Mouse (Mus musculus) kidney, adult 2 months (tissue): Measurements from ENCODE around the gene Msi2.

Experiments
- CTCF ChIP-seq: fragments of 200-500 bp; conservative IDR thresholded peaks from 2 replicates; pipeline ENCODE4 v1.5.1; 2011; ENCODE audit warnings: low read depth, mild to moderate bottlenecking, control low read depth, low read length, moderate library complexity, mixed read lengths; ENCODE audit not compliant: insufficient read depth, insufficient read length
- POLR2A ChIP-seq: fragments of 200-500 bp; IDR thresholded peaks from one replicate; pipeline ENCODE4 v1.6.1; 2011; ENCODE audit warnings: low read depth, low read length, control low read depth

GRCm38 (mm10) chr11:88356598-88357290, 361.6 kb downstream of the Msi2 start:
- TF ChIP-seq CTCF, result no peak
- TF ChIP-seq POLR2A, result no peak
